Comparison of ENCODE assay signal across 14 mouse cellular contexts in the genomic region with DNA sequence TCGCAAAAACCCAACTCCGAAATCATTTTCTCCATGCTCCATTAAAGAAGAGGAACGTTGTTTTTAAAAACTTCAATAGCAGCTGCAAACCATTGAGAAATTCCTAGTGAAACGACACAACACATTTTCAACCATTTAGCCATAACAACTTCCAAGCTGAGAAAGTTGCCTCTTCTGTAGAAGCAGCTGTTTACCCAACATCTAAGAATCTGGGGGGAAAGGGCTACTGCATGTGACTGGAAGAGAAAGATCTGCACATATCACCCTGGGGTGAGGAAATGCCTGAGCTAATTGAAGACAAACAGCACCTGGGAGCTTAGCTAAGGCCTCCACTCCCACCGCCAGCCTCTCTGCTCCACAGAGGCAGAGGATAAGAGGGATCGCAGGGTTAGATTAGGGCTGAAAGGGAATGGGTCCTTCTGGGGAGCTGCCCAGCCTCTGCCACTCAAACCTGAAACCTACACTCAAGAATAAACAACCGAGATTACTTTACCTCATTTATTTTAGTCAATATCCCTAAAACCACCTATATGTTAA. TPM values are rescaled to one million over a fixed set of nuclear protein-coding genes. Genes with fewer than 3 reads are reported as not detected.
A peak's percentile ranks its signal among the peaks of the same experiment; 100 is the strongest.
DNase-seq lines count a peak whose midpoint lies in the region; ATAC-seq and TF ChIP-seq lines count a peak whose summit lies in the region.
"Had no signal": no experiment of that assay in that cellular context is flagged by ENCODE, and none has a peak within 500 bp of the region (broad histone marks: within the 10 kb centered on the region; RNA-seq: fewer than 3 reads in every experiment).

No protein-coding gene starts in this region.

- WGBS in intestine, embryonic 14.5 days = 36% methylated on average over 7 of the region's 7 CpGs
- WGBS in intestine, postnatal 0 days = 52% methylated on average over 7 of the region's 7 CpGs
- WGBS in intestine, embryonic 16.5 days = 38% methylated on average over 7 of the region's 7 CpGs

- TF ChIP-seq CTCF in intestine, postnatal 0 days (IDR thresholded peaks at IDR 0.05; ENCODE audit: low read depth) = no peak

- peak overlapping the region; percentile 59; the same call in 1 of the 2 replicates for H3K27ac ChIP-seq in intestine, embryonic 14.5 days (ENCODE audit: low read depth)
- H3K27ac ChIP-seq in intestine, postnatal 0 days (ENCODE audit: low read depth, low read length) = no peak overlapping the region
- H3K27ac ChIP-seq in intestine, embryonic 16.5 days (ENCODE audit: low read length) = peak overlapping the region; percentile 0; the same call in 1 of the 2 replicates
- H3K27ac ChIP-seq: forebrain, embryonic 12.5 days; left cerebral cortex, adult 2 months had no signal

- H3K36me3 ChIP-seq in intestine, embryonic 14.5 days (ENCODE audit: control insufficient read depth, insufficient read depth, low read length) = no peaks in the 10 kb centered on the region
- H3K36me3 ChIP-seq in intestine, postnatal 0 days (ENCODE audit: control insufficient read depth, insufficient read depth) = no peaks in the 10 kb centered on the region
- no peaks in the 10 kb centered on the region for H3K36me3 ChIP-seq in intestine, embryonic 16.5 days (ENCODE audit: control insufficient read depth, insufficient read depth, low read length)

- H3K9ac ChIP-seq in intestine, embryonic 14.5 days (ENCODE audit: low read length) = no peak overlapping the region
- H3K9ac ChIP-seq in intestine, postnatal 0 days (ENCODE audit: low read depth, low read length) = no peak overlapping the region
- peak overlapping the region; percentile 22; the same call in 1 of the 2 replicates for H3K9ac ChIP-seq in intestine, embryonic 16.5 days (ENCODE audit: low read depth, low read length)
- H3K9ac ChIP-seq: forebrain, embryonic 12.5 days had no signal

- DNase-seq in intestine, embryonic 14.5 days (ENCODE audit: low spot score) = no peak
- peak; percentile 23 for DNase-seq in lung, postnatal 10 days
- DNase-seq in lung, postnatal 4 days = no peak
- no peak for DNase-seq in urinary bladder, adult 2 months (ENCODE audit: low spot score)
- DNase-seq in spleen, postnatal 4 days (ENCODE audit: low spot score in 2 of 2) = no peak
- DNase-seq: cerebellum, adult 18-20 months; embryo, embryonic 11 days; gastrocnemius, postnatal 14 days; thymus, postnatal 36 days had no signal

- ATAC-seq in intestine, embryonic 14.5 days (replicated peaks; ENCODE audit: low FRiP score, low TSS enrichment, low read depth) = no peak
- ATAC-seq in intestine, postnatal 0 days = no peak
- ATAC-seq in intestine, embryonic 16.5 days = no peak

- H3K4me2 ChIP-seq in intestine, embryonic 14.5 days (ENCODE audit: low read length) = no peak overlapping the region
- H3K4me2 ChIP-seq in intestine, postnatal 0 days (replicated peaks; ENCODE audit: low read depth) = no peak overlapping the region
- H3K4me2 ChIP-seq in intestine, embryonic 16.5 days (ENCODE audit: low read depth, low read length) = no peak overlapping the region
- H3K4me2 ChIP-seq: forebrain, embryonic 12.5 days; liver, embryonic 11.5 days had no signal

- H3K9me3 ChIP-seq in intestine, embryonic 14.5 days (ENCODE audit: control insufficient read depth, low read length) = 0 out of 2 replicates have a peak, but pooled peaks cover 3% of the 10 kb centered on the region
- no peaks in the 10 kb centered on the region for H3K9me3 ChIP-seq in intestine, postnatal 0 days (ENCODE audit: control insufficient read depth)
- no peaks in the 10 kb centered on the region for H3K9me3 ChIP-seq in intestine, embryonic 16.5 days (ENCODE audit: control insufficient read depth, low read length)
- H3K9me3 ChIP-seq: forebrain, embryonic 12.5 days had no signal

- no peaks in the 10 kb centered on the region for H3K27me3 ChIP-seq in intestine, embryonic 14.5 days (replicated peaks; ENCODE audit: control insufficient read depth, insufficient read depth, low read length)
- no peaks in the 10 kb centered on the region for H3K27me3 ChIP-seq in intestine, postnatal 0 days (replicated peaks; ENCODE audit: control insufficient read depth, insufficient read depth, low read length)
- H3K27me3 ChIP-seq in intestine, embryonic 16.5 days (replicated peaks; ENCODE audit: control insufficient read depth, insufficient read depth, low read length) = no peaks in the 10 kb centered on the region
- H3K27me3 ChIP-seq: forebrain, embryonic 12.5 days had no signal

- H3K4me3 ChIP-seq in intestine, embryonic 14.5 days (ENCODE audit: low read depth, low read length) = no peak overlapping the region
- no peak overlapping the region for H3K4me3 ChIP-seq in intestine, postnatal 0 days (ENCODE audit: low read depth, low read length)
- no peak overlapping the region for H3K4me3 ChIP-seq in intestine, embryonic 16.5 days (ENCODE audit: low read length)
- H3K4me3 ChIP-seq: forebrain, embryonic 12.5 days; left cerebral cortex, adult 2 months had no signal

- H3K4me1 ChIP-seq in intestine, embryonic 14.5 days (replicated peaks; ENCODE audit: control insufficient read depth, insufficient read depth, low read length) = peaks cover 44% of the 10 kb centered on the region
- H3K4me1 ChIP-seq in intestine, postnatal 0 days (replicated peaks; ENCODE audit: control insufficient read depth, insufficient read depth, low read length) = peaks cover 7% of the 10 kb centered on the region; the same call in 1 of the 2 replicates
- H3K4me1 ChIP-seq in intestine, embryonic 16.5 days (ENCODE audit: control insufficient read depth, insufficient read depth, low read length) = peaks cover 47% of the 10 kb centered on the region

RNA-seq across cellular contexts. Expression of a gene that starts 13.5 kb away (rescaled TPM):
- polyA plus RNA-seq in intestine, embryonic 14.5 days (2014; fragmentation: Nextera tagmentation; extraction: Ambion mirVana) = 6.5 and 7.9 TPM in 2 replicates
- 2.0 and 2.1 TPM in 2 replicates for polyA plus RNA-seq in intestine, postnatal 0 days (2015; fragmentation: Nextera tagmentation; extraction: Ambion mirVana)
- 3.6 and 4.0 TPM in 2 replicates for polyA plus RNA-seq in intestine, embryonic 16.5 days (2015; fragmentation: Nextera tagmentation; extraction: Ambion mirVana)
- polyA plus RNA-seq in urinary bladder, adult 2 months (2012; rRNA removed) = 4.8 and 7.0 TPM in 2 replicates
